ENCODE assay signal across 31 mouse cellular contexts in the genomic region with DNA sequence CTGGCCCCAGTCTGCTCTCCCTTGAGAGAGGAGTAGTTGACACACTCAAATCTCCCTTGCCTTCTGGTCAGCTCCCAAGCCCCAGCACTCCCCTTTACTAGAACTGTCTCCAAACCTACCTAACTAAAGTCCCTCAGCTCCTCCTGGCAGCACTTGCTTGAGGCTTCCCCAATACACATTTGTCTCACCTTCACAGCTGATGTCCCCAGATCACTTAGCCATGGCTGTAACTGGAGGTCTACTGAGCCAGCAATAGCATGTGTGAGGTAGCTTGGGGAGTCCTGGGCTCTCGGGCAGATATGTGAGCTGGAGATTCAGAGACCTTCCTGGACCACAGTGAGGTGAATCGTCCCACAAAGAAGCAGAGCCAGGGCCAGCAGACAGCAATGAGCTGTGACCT. TPM values are rescaled to one million over a fixed set of nuclear protein-coding genes. Genes with fewer than 3 reads are reported as not detected.
"Had no signal": no experiment of that assay in that cellular context is flagged by ENCODE, and none has a peak within 500 bp of the region (broad histone marks: within the 10 kb centered on the region; RNA-seq: fewer than 3 reads in every experiment).

No protein-coding gene starts in this region.

- H3K9ac ChIP-seq: heart, embryonic 13.5 days; heart, embryonic 15.5 days; hindbrain, embryonic 12.5 days; hindbrain, embryonic 15.5 days; kidney, embryonic 15.5 days; limb, embryonic 13.5 days; liver, embryonic 13.5 days; liver, embryonic 15.5 days; liver, postnatal 0 days had no signal

- H3K4me3 ChIP-seq: heart, adult 2 months; heart, embryonic 13.5 days; heart, embryonic 15.5 days; hindbrain, embryonic 12.5 days; hindbrain, embryonic 15.5 days; kidney, embryonic 15.5 days; limb, embryonic 13.5 days; liver, embryonic 13.5 days; liver, embryonic 15.5 days had no signal

- H3K9me3 ChIP-seq: heart, embryonic 13.5 days; heart, embryonic 15.5 days; hindbrain, embryonic 12.5 days; hindbrain, embryonic 15.5 days; kidney, embryonic 15.5 days; limb, embryonic 13.5 days; liver, embryonic 13.5 days; liver, embryonic 15.5 days had no signal

- H3K36me3 ChIP-seq: heart, embryonic 13.5 days; heart, embryonic 15.5 days; hindbrain, embryonic 12.5 days; hindbrain, embryonic 15.5 days; kidney, embryonic 15.5 days; limb, embryonic 13.5 days; liver, embryonic 13.5 days; liver, embryonic 15.5 days had no signal

- H3K4me2 ChIP-seq: heart, embryonic 11.5 days; heart, embryonic 13.5 days; heart, embryonic 15.5 days; hindbrain, embryonic 12.5 days; hindbrain, embryonic 15.5 days; kidney, embryonic 15.5 days; limb, embryonic 13.5 days; liver, embryonic 11.5 days; liver, embryonic 13.5 days; liver, embryonic 15.5 days had no signal

- H3K4me1 ChIP-seq: heart, embryonic 15.5 days; hindbrain, embryonic 12.5 days; hindbrain, embryonic 15.5 days; limb, embryonic 13.5 days; liver, embryonic 13.5 days; liver, embryonic 15.5 days had no signal

- ATAC-seq: hindbrain, postnatal 0 days; intestine, embryonic 16.5 days; liver, postnatal 0 days had no signal

- DNase-seq: gastrocnemius, postnatal 14 days; gastrocnemius, postnatal 36 days; heart, adult 2 months; heart, postnatal 14 days; heart, postnatal 36 days; kidney, adult 11 months; kidney, adult 2 months; kidney, adult 9 months; kidney, postnatal 14 days; kidney, postnatal 36 days; layer of hippocampus, adult 9-11 months; layer of hippocampus, postnatal 36 days; liver; liver, embryonic 13.5 days; liver, postnatal 0 days had no signal

- H3K27ac ChIP-seq: heart, adult 2 months; heart, embryonic 13.5 days; heart, embryonic 15.5 days; hindbrain, embryonic 12.5 days; hindbrain, embryonic 15.5 days; hindbrain, postnatal 0 days; kidney, embryonic 15.5 days; kidney, postnatal 0 days; limb, embryonic 13.5 days; liver, embryonic 13.5 days; liver, embryonic 15.5 days had no signal

- H3K27me3 ChIP-seq: heart, embryonic 15.5 days; hindbrain, embryonic 12.5 days; hindbrain, embryonic 15.5 days; kidney, embryonic 15.5 days; limb, embryonic 13.5 days; liver, embryonic 13.5 days; liver, embryonic 15.5 days had no signal

RNA-seq across cellular contexts. Expression of gene Cfap161, which starts 16.2 kb away (rescaled TPM):
- total RNA-seq: gastrocnemius, adult 18-20 months; gastrocnemius, adult 8-10 months; gastrocnemius, postnatal 14 days; gastrocnemius, postnatal 36 days; heart, adult 2 months; heart, postnatal 36 days; hematopoietic stem cell, adult 5-6 weeks had no signal
- polyA plus RNA-seq: kidney, adult 2 months; large intestine, adult 2 months; liver, embryonic 11.5 days; liver, embryonic 13.5 days; liver, embryonic 15.5 days; liver, postnatal 0 days had no signal
